Mouse (Mus musculus): ENCODE measurements around the gene Dennd5b.

The Dennd5b gene

GRCm38 (mm10) chr6:149101943-149102243 is 413 bp upstream of the Dennd5b start:
- DNase-seq (ENCODE audit: low read depth in 2 of 2, low spot score in 2 of 2) = no peak

- no peak for DNase-seq (ENCODE audit: low read depth in 2 of 2, low spot score in 2 of 2)
Measured at GRCm38 (mm10) chr6:149100174-149101075, 1.1 kb downstream of the Dennd5b start.

GRCm38 (mm10) chr6:149098993-149099392 is 2.5 kb downstream of the Dennd5b start:
- no peak for DNase-seq (ENCODE audit: low read depth in 2 of 2, low spot score in 2 of 2)

GRCm38 (mm10) chr6:149097276-149097675 is 4.2 kb downstream of the Dennd5b start:
- no peak for DNase-seq (ENCODE audit: low read depth in 2 of 2, low spot score in 2 of 2)

GRCm38 (mm10) chr6:149096233-149096632 is 5.2 kb downstream of the Dennd5b start:
- no peak for DNase-seq (ENCODE audit: low read depth in 2 of 2, low spot score in 2 of 2)

- DNase-seq (ENCODE audit: low read depth in 2 of 2, low spot score in 2 of 2) = no peak
Measured at GRCm38 (mm10) chr6:149095389-149095788, 6.1 kb downstream of the Dennd5b start.

- DNase-seq (ENCODE audit: low read depth in 2 of 2, low spot score in 2 of 2) = no peak
Measured at GRCm38 (mm10) chr6:149094555-149094954, 6.9 kb downstream of the Dennd5b start.

- DNase-seq (ENCODE audit: low read depth in 2 of 2, low spot score in 2 of 2) = no peak
Measured at GRCm38 (mm10) chr6:149093465-149093864, 8.0 kb downstream of the Dennd5b start.

GRCm38 (mm10) chr6:149092406-149092805 is 9.1 kb downstream of the Dennd5b start:
- no peak for DNase-seq (ENCODE audit: low read depth in 2 of 2, low spot score in 2 of 2)

- DNase-seq (ENCODE audit: low read depth in 2 of 2, low spot score in 2 of 2) = no peak
Measured at GRCm38 (mm10) chr6:149077136-149077808, 24.2 kb downstream of the Dennd5b start.

GRCm38 (mm10) chr6:149073854-149074253 is 27.6 kb downstream of the Dennd5b start:
- DNase-seq (ENCODE audit: low read depth in 2 of 2, low spot score in 2 of 2) = no peak

- no peak for DNase-seq (ENCODE audit: low read depth in 2 of 2, low spot score in 2 of 2)
Measured at GRCm38 (mm10) chr6:149072873-149073272, 28.6 kb downstream of the Dennd5b start.

- DNase-seq (ENCODE audit: low read depth in 2 of 2, low spot score in 2 of 2) = no peak
Measured at GRCm38 (mm10) chr6:149070592-149071124, 30.8 kb downstream of the Dennd5b start.

- DNase-seq (ENCODE audit: low read depth in 2 of 2, low spot score in 2 of 2) = no peak
Measured at GRCm38 (mm10) chr6:149063382-149063781, 38.1 kb downstream of the Dennd5b start.

- DNase-seq (ENCODE audit: low read depth in 2 of 2, low spot score in 2 of 2) = no peak
Measured at GRCm38 (mm10) chr6:149060670-149061387, 40.7 kb downstream of the Dennd5b start.

- no peak for DNase-seq (ENCODE audit: low read depth in 2 of 2, low spot score in 2 of 2)
Measured at GRCm38 (mm10) chr6:149057947-149058391, 43.5 kb downstream of the Dennd5b start.

GRCm38 (mm10) chr6:149054780-149055179 is 46.7 kb downstream of the Dennd5b start:
- DNase-seq (ENCODE audit: low read depth in 2 of 2, low spot score in 2 of 2) = no peak

GRCm38 (mm10) chr6:149050978-149051723 is 50.3 kb downstream of the Dennd5b start:
- no peak for DNase-seq (ENCODE audit: low read depth in 2 of 2, low spot score in 2 of 2)

GRCm38 (mm10) chr6:149040099-149040498 is 61.4 kb downstream of the Dennd5b start:
- no peak for DNase-seq (ENCODE audit: low read depth in 2 of 2, low spot score in 2 of 2)

- DNase-seq (ENCODE audit: low read depth in 2 of 2, low spot score in 2 of 2) = no peak
Measured at GRCm38 (mm10) chr6:149032198-149032597, 69.3 kb downstream of the Dennd5b start.

GRCm38 (mm10) chr6:149031377-149031776 is 70.1 kb downstream of the Dennd5b start:
- DNase-seq (ENCODE audit: low read depth in 2 of 2, low spot score in 2 of 2) = no peak

Data from CD8-positive naive resting alpha-beta T cell, adult 2 months (primary cell).